Mouse (Mus musculus): ENCODE results near the gene Gm11639.

The Gm11639 gene

GRCm38 (mm10) chr11:105156748-105157267 is 471.3 kb downstream of the Gm11639 start:
- DNase-seq = no peak

- no peak for DNase-seq
Observed at GRCm38 (mm10) chr11:105158047-105158446, 472.5 kb downstream of the Gm11639 start.

- DNase-seq = no peak
Observed at GRCm38 (mm10) chr11:105159673-105160360, 474.3 kb downstream of the Gm11639 start.

- DNase-seq = no peak
Observed at GRCm38 (mm10) chr11:105161411-105161810, 475.9 kb downstream of the Gm11639 start.

- DNase-seq = no peak
Observed at GRCm38 (mm10) chr11:105164516-105165510, 479.3 kb downstream of the Gm11639 start.

GRCm38 (mm10) chr11:105166780-105167179 is 481.3 kb downstream of the Gm11639 start:
- no peak for DNase-seq

Measured in kidney, adult 18-20 months (tissue).